Mouse (Mus musculus) adipose tissue, adult 10 weeks (tissue): Measurements from ENCODE around the gene Hnrnph2. TPM values are rescaled to one million over a fixed set of nuclear protein-coding genes. Genes with fewer than 3 reads are reported as not detected.

Experiments
- polyA plus RNA-seq: library from polyadenylated mRNA; stranded (reverse); fragments of 350-450 nt; fragmentation: Illumina TruSeq; extraction: RNeasy Lipid Tissue Mini Kit (QIAGEN cat#74804); gene quantifications from one replicate; pipeline ENCODE4 v1.2.3, GENCODE M21; 2014; ENCODE audit warnings: low read depth, low replicate concordance

Gene Hnrnph2
- 72.6 TPM for polyA plus RNA-seq

DNA sequence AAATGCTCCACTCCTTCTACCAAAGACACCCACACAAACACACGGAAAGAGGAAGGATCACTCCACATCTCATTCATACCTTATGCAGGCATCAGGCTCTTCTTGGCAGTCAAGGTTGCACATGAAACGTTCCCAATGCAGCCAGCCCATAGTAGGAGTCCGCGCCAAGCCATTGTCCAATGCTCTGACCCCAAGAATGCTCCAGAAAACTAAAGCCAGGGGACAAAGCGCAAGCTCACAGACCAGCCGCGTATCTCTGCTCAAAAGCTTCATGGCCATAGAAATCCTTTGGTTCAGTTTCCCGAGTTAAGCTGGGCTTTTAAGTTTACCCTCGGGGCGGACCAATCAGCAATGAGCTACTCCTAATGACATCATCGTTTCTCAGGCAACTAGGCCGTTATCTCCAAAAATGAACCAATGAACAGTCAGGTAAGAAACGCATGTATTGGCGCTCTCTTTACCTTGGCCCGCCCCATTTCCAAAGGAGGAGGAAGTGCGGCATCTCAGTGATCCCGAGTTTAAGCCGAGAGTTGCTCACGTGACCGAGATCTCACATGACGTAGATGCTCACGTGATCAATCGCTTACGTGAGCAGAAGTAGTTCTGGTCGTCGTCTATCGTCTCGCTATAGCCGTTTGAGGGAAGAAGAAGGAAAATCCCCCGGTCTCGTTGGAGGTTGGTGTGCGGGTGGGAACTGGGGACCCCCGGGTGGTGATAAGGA, at the start of gene Hnrnph2, which contains the start of gene Gla:
TSS of gene Hnrnph2 (plus strand) at position 521 of the 721 bp plus-strand sequence.
TSS of gene Gla (minus strand) at position 467 of the 721 bp plus-strand sequence.

DNA sequence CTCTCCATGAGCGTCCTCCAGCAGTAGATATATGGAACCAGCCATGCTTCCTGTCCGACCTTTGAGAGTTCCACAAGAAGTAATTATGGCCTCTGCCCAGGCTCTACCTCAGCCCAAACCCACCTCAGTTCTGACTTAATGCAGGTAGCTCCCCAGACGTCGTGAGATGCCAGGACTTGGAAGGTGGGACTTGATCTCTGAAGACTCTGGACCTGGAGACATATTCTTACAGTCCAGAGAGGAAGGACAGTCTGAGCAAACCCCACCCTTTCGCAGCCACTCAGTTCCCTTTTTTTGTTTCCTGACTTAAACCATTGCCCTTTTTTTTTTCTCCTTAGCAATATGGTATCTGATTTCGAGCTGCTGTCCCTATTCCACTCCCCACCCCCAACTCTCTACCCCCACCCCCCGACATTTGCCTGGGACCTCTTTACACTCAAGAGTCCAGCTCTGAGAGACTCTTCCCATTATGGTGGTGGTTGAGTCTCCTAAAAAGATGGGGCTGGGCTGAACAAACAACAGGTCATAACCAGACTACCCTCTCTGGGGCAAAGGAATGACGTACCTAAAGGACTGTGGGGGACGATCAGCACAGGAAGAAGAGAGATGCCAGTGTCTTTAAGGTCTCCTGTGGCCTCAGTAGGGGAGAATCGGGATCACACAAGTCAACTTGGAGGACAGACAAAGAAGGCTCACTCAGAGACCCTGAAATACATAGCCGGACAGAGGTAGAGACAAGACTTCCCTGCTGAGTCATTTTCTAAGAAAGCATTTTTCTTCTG, 17.9 kb upstream of the Hnrnph2 start, which contains the start of gene Btk:
TSS of gene Btk (minus strand) at position 683 of the 782 bp plus-strand sequence.

GRCm38 (mm10) chrX:134585103-134586002, 15.6 kb upstream of the Hnrnph2 start, which contains the start of gene Rpl36a:
TSS of gene Rpl36a (plus strand) at chrX:134585654.

Other genes with a start within 250 kb of the Hnrnph2 start
- gene Drp2, start 196.6 kb upstream of the Hnrnph2 start, polyA plus RNA-seq: 1.3 TPM
- 0.45 TPM for gene Taf7l, start 124.7 kb upstream of the Hnrnph2 start, polyA plus RNA-seq
- gene Timm8a1, start 59.3 kb upstream of the Hnrnph2 start, polyA plus RNA-seq: 11.6 TPM
- 3.1 TPM for gene Btk, start 17.6 kb upstream of the Hnrnph2 start, polyA plus RNA-seq
- 914 TPM for gene Rpl36a, start 15.5 kb upstream of the Hnrnph2 start, polyA plus RNA-seq
- gene Gla, start 54 bp upstream of the Hnrnph2 start, polyA plus RNA-seq: 8.1 TPM
- gene Armcx4, start 85.3 kb downstream of the Hnrnph2 start, polyA plus RNA-seq: 9.0 TPM
- 57.8 TPM for gene Armcx1, start 116.8 kb downstream of the Hnrnph2 start, polyA plus RNA-seq
- gene Armcx6, start 150.2 kb downstream of the Hnrnph2 start, polyA plus RNA-seq: 80.6 TPM
- gene Armcx3, start 155.4 kb downstream of the Hnrnph2 start, polyA plus RNA-seq: 68.7 TPM
- gene Armcx2, start 208.0 kb downstream of the Hnrnph2 start, polyA plus RNA-seq: 51.0 TPM